Mouse (Mus musculus) monocyte, adult 2 months (primary cell): ENCODE results near the gene Serpine2.
A peak's percentile ranks its signal among the peaks of the same experiment; 100 is the strongest.

Experiments used
- DNase-seq, 2 experiments: peaks; one replicate each; pipeline ENCODE4 v3.0.0; 2022; ENCODE audit warnings: low spot score in 2 of 2, low read depth in 1 of 2

The Serpine2 gene

GRCm38 (mm10) chr1:79861130-79861942 lies at the start of gene Serpine2:
TSS of gene Serpine2 (minus strand) at chr1:79861180.
- DNase-seq, result no peak

- DNase-seq, result no peak
Observed at GRCm38 (mm10) chr1:79907811-79908210, 46.8 kb upstream of the Serpine2 start.

- no peak for DNase-seq
Observed at GRCm38 (mm10) chr1:79905241-79905640, 44.3 kb upstream of the Serpine2 start.

- no peak for DNase-seq
Observed at GRCm38 (mm10) chr1:79902901-79903300, 41.9 kb upstream of the Serpine2 start.

- DNase-seq, result no peak
Observed at GRCm38 (mm10) chr1:79882648-79883047, 21.7 kb upstream of the Serpine2 start.

GRCm38 (mm10) chr1:79874741-79875140 lies 13.8 kb upstream of the Serpine2 start:
- no peak for DNase-seq

- no peak for DNase-seq
Observed at GRCm38 (mm10) chr1:79860411-79861039, 455 bp downstream of the Serpine2 start.

- DNase-seq, result no peak
Observed at GRCm38 (mm10) chr1:79859975-79860374, 1.0 kb downstream of the Serpine2 start.

GRCm38 (mm10) chr1:79859026-79859425 lies 2.0 kb downstream of the Serpine2 start:
- DNase-seq, result no peak

GRCm38 (mm10) chr1:79858389-79858994 lies 2.5 kb downstream of the Serpine2 start:
- DNase-seq, result no peak

- no peak for DNase-seq
Observed at GRCm38 (mm10) chr1:79857681-79858388, 3.1 kb downstream of the Serpine2 start.

GRCm38 (mm10) chr1:79856756-79857155 lies 4.2 kb downstream of the Serpine2 start:
- no peak for DNase-seq

- DNase-seq, result no peak
Observed at GRCm38 (mm10) chr1:79853527-79853926, 7.5 kb downstream of the Serpine2 start.

- DNase-seq, result no peak
Observed at GRCm38 (mm10) chr1:79850341-79850740, 10.6 kb downstream of the Serpine2 start.

GRCm38 (mm10) chr1:79848663-79849062 lies 12.3 kb downstream of the Serpine2 start:
- DNase-seq, result peak; percentile 4 to 7

GRCm38 (mm10) chr1:79846891-79847290 lies 14.1 kb downstream of the Serpine2 start:
- DNase-seq, result no peak

- no peak for DNase-seq
Observed at GRCm38 (mm10) chr1:79832719-79833404, 28.1 kb downstream of the Serpine2 start.

- no peak for DNase-seq
Observed at GRCm38 (mm10) chr1:79823951-79824633, 36.9 kb downstream of the Serpine2 start.

- DNase-seq, result no peak
Observed at GRCm38 (mm10) chr1:79822806-79823525, 38.0 kb downstream of the Serpine2 start.
